Mouse (Mus musculus): ENCODE results near the gene Slc7a11. TPM values are rescaled to one million over a fixed set of nuclear protein-coding genes. Genes with fewer than 3 reads are reported as not detected.

The Slc7a11 gene
- polyA plus RNA-seq, 1 experiment from 2014 or later, result 3.1 TPM

DNA sequence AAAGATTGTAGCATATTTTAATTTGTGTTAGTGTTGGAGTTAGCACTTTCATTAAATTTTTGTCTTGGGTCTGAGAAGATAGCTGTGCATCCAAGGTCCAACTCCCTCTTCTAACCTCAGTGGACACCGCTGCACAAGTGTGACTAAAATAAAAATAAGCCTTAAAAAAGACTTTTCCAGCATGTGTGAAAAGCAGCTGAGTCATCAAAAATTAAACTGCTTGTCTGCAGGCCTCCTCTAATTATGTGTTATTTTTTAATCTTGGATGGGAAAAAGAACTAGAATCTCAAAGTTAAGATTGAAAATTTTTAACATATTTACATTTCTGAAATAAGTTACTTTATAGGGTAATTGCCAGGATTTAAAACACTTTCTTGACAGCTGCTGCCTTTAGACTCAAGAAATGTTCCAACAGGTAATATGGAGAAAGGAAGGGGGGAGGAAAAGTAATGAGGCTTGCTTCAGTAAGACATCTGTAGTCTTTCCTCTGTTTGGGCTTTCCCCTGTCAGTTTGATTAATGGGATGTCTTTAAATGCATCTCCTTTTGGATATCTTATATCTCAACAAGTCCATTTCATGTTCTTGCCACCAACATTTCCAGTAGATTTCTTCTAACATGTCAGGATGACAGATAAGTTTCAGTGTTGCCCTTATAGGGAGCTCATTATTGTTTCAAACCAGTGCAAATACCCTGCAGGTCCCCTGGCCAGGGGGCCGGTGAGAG lies 218.9 kb downstream of the Slc7a11 start:
- Histone ChIP-seq H3K9me3 (no peaks in the 10 kb centered on the region), H3K4me3 (no peak overlapping the region), H3K36me3 (no peaks in the 10 kb centered on the region), H3K27ac (replicated peaks) (no peak overlapping the region), H3K4me2 (no peak overlapping the region), H3K27me3 (no peaks in the 10 kb centered on the region), H3K9ac (no peak overlapping the region), H3K4me1 (replicated peaks) (no peaks in the 10 kb centered on the region)
- ATAC-seq (ENCODE audit: low FRiP score, low read depth), result no peak
- WGBS, result 86% methylated on average over 2 of the region's 2 CpGs

DNA sequence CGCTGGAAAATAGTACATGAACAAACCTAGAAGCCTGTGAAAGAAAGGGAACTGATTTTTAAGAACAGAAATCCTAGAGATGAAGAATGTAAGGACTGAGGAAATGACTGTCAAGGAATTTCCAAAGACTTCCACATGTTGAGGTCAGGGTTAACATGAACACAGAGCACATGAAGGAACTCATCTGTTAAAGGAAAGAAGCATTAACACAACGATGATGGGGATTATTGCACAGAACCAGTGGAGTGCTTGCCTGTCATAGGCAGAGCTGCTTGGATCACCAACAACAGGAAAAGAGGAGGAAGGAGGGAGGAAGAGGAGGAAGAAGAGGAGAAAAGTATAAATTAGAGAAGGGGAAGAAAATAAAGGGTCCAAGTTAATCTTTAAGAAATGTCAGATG lies 223.0 kb downstream of the Slc7a11 start:
- Histone ChIP-seq H3K27ac (replicated peaks) (no peak overlapping the region), H3K4me2 (no peak overlapping the region), H3K4me1 (replicated peaks) (no peaks in the 10 kb centered on the region), H3K9me3 (no peaks in the 10 kb centered on the region), H3K36me3 (no peaks in the 10 kb centered on the region), H3K4me3 (no peak overlapping the region), H3K9ac (no peak overlapping the region), H3K27me3 (no peaks in the 10 kb centered on the region)
- 80% methylated on average over 2 of the region's 2 CpGs for WGBS
- ATAC-seq (ENCODE audit: low FRiP score, low read depth), result no peak

DNA sequence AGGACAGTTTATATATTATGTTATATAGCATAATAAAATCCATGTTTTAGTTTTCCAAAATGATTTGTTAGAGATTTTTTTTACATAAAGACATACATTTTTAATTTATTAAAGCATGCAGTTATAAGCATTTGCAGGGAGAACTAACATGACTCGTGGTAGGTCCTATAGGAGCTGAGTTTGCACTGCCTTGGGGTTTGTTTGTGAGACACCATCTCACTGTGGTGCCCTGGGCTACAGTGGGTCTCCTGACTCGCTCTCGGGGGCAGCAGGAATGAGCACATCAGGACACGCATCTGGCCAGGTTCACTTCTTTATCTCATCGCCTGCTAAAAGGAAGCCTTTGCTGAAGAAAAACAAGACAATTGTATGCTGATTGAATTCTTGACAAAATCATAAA lies 257.0 kb downstream of the Slc7a11 start:
- no peaks in the 10 kb centered on the region for H3K9me3 ChIP-seq
- no peak overlapping the region for H3K9ac ChIP-seq
- no peak overlapping the region for H3K4me3 ChIP-seq
- H3K27ac ChIP-seq (replicated peaks), result no peak overlapping the region
- no peaks in the 10 kb centered on the region for H3K36me3 ChIP-seq
- no peak overlapping the region for H3K4me2 ChIP-seq
- WGBS, result 87% methylated on average over 5 of the region's 5 CpGs
- no peaks in the 10 kb centered on the region for H3K4me1 ChIP-seq (replicated peaks)
- ATAC-seq (ENCODE audit: low FRiP score, low read depth), result no peak
- H3K27me3 ChIP-seq, result no peaks in the 10 kb centered on the region

DNA sequence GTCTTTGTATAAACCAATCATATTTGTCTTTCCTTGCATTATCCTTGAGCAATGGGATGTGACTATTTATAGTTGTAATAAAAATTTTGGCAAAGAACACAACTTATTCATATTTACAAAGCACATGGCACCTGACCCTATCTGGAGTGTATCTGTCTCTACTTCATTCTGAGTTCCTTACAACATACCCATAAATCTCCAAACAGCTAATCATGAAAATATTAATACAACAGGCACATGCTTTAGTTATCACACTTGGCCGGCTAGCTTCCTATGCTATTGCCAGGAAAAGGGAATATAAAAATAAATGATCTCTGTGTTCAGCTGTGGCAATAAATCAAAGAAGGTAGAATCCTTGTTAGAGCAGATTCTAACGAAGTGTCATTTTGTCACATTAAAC lies 257.5 kb downstream of the Slc7a11 start:
- ATAC-seq (ENCODE audit: low FRiP score, low read depth), result no peak
- Histone ChIP-seq H3K27ac (replicated peaks) (no peak overlapping the region), H3K27me3 (no peaks in the 10 kb centered on the region), H3K36me3 (no peaks in the 10 kb centered on the region), H3K4me2 (no peak overlapping the region), H3K9ac (no peak overlapping the region), H3K4me1 (replicated peaks) (no peaks in the 10 kb centered on the region), H3K4me3 (no peak overlapping the region), H3K9me3 (no peaks in the 10 kb centered on the region)
- WGBS, result 75% methylated on average over 2 of the region's 2 CpGs

DNA sequence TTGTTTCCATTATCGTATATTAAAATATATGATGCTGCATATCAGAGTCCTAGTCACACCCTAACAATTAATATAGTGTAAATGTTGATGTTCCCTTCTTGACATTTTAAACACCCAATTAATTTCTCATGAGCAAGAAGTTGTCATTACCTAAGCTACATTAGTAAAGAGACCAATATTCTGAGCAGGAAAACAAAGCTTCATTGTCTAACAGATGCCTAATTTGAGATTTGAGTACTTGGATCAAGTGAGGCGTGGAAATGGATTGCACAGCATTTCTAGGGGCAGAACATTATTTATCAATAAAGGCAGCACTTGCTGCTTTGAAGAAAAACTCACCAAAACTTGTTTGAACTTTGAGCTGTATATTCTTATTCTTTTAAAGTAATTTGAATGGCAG lies 282.7 kb downstream of the Slc7a11 start:
- ATAC-seq (ENCODE audit: low FRiP score, low read depth), result no peak
- Histone ChIP-seq H3K4me2 (no peak overlapping the region), H3K4me1 (replicated peaks) (no peaks in the 10 kb centered on the region), H3K9ac (no peak overlapping the region), H3K27ac (replicated peaks) (no peak overlapping the region), H3K4me3 (no peak overlapping the region), H3K27me3 (no peaks in the 10 kb centered on the region), H3K36me3 (no peaks in the 10 kb centered on the region), H3K9me3 (no peaks in the 10 kb centered on the region)
- 84% methylated on average over 2 of the region's 2 CpGs for WGBS

DNA sequence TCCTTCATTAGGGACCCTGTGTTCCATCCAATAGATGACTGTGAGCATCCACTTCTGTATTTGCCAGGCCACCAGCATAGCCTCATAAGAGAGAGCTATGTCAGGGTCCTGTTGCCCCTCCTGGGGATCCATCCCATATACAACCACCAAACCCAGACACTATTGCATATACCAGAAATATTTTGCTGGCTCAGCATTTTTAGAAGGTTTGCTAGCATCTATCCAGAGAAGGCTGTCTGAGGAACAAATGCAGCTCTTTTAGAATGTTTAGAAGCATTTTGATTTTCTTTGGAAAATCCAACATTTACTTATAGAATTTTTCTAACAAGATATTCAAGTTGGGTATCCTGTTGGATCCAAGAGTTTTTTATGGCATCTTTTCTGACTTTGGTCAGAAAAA lies 299.3 kb downstream of the Slc7a11 start:
- Histone ChIP-seq H3K4me2 (no peak overlapping the region), H3K4me1 (replicated peaks) (no peaks in the 10 kb centered on the region), H3K9me3 (no peaks in the 10 kb centered on the region), H3K27ac (replicated peaks) (no peak overlapping the region), H3K4me3 (no peak overlapping the region), H3K9ac (no peak overlapping the region), H3K36me3 (no peaks in the 10 kb centered on the region), H3K27me3 (no peaks in the 10 kb centered on the region)
- no peak for ATAC-seq (ENCODE audit: low FRiP score, low read depth)

DNA sequence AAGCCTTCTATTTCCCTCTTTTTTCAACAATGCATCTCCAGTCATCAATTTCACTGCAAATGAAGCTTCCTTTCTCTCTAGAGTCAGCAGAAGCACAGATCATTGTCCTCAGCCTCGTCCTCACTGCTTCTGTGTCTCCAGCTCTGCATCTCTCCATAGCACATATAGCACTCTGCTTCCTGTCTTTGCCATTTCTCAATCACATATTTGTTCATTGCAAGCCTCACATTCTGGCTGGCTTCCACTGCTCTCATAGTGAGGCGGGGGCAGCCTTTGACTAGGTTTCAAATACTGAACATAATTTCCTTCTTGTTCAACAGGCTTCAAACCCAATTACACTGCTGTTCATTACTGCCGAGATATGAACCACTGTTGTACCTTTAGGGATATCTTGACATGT lies 305.1 kb downstream of the Slc7a11 start:
- 71% methylated on average over 3 of the region's 3 CpGs for WGBS
- Histone ChIP-seq H3K27ac (replicated peaks) (no peak overlapping the region), H3K27me3 (no peaks in the 10 kb centered on the region), H3K9ac (no peak overlapping the region), H3K36me3 (no peaks in the 10 kb centered on the region), H3K4me3 (no peak overlapping the region), H3K4me2 (no peak overlapping the region), H3K9me3 (no peaks in the 10 kb centered on the region), H3K4me1 (replicated peaks) (no peaks in the 10 kb centered on the region)
- ATAC-seq (ENCODE audit: low FRiP score, low read depth), result no peak

DNA sequence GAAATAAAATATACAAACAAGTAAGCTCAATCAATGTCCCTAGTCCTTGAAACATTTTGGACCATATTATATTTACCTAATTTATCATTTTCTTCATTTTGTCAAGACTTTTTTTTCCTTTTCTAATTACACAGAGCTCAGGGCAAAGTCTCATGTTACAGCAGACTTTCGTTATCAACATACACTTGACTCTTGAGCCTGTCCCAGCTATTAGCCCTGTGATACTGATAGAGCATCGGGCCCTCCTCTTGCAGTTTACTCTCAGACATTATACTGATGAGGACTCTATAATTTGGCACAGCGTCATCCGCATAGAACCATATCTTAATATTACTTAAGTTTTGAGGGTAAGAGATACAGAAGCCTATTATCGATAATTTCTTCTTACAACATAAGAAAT lies 311.2 kb downstream of the Slc7a11 start:
- ATAC-seq (ENCODE audit: low FRiP score, low read depth), result no peak
- H3K36me3 ChIP-seq, result no peaks in the 10 kb centered on the region
- H3K27me3 ChIP-seq, result no peaks in the 10 kb centered on the region
- no peaks in the 10 kb centered on the region for H3K4me1 ChIP-seq (replicated peaks)
- 91% methylated on average over 5 of the region's 5 CpGs for WGBS
- no peaks in the 10 kb centered on the region for H3K9me3 ChIP-seq
- H3K4me3 ChIP-seq, result no peak overlapping the region
- H3K27ac ChIP-seq (replicated peaks), result no peak overlapping the region
- H3K9ac ChIP-seq, result no peak overlapping the region
- H3K4me2 ChIP-seq, result no peak overlapping the region

DNA sequence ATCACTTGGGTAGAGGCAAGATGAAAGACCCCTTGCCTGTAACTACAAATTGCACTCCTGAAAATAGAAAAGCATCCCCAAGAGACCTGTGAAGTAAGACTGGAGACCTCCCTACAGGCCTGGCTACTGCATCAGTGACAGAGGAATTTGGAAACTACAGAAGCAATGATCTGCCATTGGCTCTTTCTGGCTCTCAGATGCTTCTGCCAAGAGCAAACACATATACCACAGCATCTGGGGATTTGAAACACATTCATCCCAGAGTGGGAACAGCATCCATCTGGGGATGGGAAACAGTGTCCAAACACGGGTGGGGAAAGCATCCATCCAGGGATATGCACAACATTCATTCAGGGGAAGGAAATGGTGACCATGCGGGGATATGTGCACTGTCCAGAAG lies 313.1 kb downstream of the Slc7a11 start:
- no peak for ATAC-seq (ENCODE audit: low FRiP score, low read depth)
- Histone ChIP-seq H3K4me3 (no peak overlapping the region), H3K27me3 (no peaks in the 10 kb centered on the region), H3K4me1 (replicated peaks) (no peaks in the 10 kb centered on the region), H3K27ac (replicated peaks) (no peak overlapping the region), H3K36me3 (no peaks in the 10 kb centered on the region), H3K9ac (no peak overlapping the region), H3K4me2 (no peak overlapping the region), H3K9me3 (no peaks in the 10 kb centered on the region)
- WGBS, result 89% methylated on average over 2 of the region's 2 CpGs

DNA sequence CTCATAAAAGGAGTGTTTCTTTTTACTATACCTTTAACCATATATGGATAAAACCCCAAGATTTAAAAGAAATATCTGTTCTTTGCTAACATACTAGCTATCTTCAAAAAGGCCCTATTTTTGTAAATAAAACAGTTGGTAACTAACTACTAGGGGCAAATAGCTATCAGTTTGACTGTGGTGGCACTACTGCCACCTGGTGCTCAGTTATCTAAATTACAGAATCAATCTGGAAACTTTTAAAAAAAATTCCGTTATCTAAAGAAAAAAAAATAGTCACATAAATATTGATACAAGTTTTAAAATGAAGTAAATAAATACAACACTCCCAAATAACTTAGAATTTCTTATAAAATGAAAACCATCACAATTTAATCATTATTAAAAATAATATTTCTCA lies 322.4 kb downstream of the Slc7a11 start:
- 67% methylated on average over 1 of the region's 1 CpGs for WGBS
- ATAC-seq (ENCODE audit: low FRiP score, low read depth), result no peak
- H3K27me3 ChIP-seq, result no peaks in the 10 kb centered on the region

DNA sequence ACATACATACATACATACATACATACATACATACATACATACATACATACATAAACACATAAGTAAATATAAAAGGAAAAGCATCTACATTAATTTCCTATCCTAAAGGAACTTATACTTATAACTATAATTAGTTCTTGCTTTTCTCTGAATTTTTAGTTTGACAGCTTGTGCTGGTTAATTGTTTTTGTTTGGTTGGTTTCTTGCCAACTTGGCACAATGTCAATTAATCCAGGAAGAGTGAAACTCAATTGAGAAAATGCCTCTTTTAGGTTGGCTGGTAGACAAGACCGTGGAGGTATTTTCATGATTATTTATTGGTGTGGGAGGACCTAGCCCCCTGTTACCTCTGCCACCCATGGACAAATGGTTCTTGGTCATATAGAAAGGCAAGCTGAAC lies 327.1 kb downstream of the Slc7a11 start:
- Histone ChIP-seq H3K4me3 (no peak overlapping the region), H3K27ac (replicated peaks) (no peak overlapping the region), H3K9me3 (no peaks in the 10 kb centered on the region), H3K27me3 (no peaks in the 10 kb centered on the region), H3K36me3 (no peaks in the 10 kb centered on the region), H3K9ac (no peak overlapping the region), H3K4me1 (replicated peaks) (no peaks in the 10 kb centered on the region), H3K4me2 (no peak overlapping the region)
- ATAC-seq (ENCODE audit: low FRiP score, low read depth), result no peak
- 43% methylated on average over 1 of the region's 1 CpGs for WGBS

More for the DNA sequence above, 322.4 kb downstream of the Slc7a11 start:
- H3K27ac ChIP-seq (replicated peaks), result no peak overlapping the region
- no peak overlapping the region for H3K4me2 ChIP-seq
- H3K9me3 ChIP-seq, result no peaks in the 10 kb centered on the region
- no peak overlapping the region for H3K4me3 ChIP-seq
- no peaks in the 10 kb centered on the region for H3K36me3 ChIP-seq
- no peaks in the 10 kb centered on the region for H3K4me1 ChIP-seq (replicated peaks)
- H3K9ac ChIP-seq, result no peak overlapping the region

DNA sequence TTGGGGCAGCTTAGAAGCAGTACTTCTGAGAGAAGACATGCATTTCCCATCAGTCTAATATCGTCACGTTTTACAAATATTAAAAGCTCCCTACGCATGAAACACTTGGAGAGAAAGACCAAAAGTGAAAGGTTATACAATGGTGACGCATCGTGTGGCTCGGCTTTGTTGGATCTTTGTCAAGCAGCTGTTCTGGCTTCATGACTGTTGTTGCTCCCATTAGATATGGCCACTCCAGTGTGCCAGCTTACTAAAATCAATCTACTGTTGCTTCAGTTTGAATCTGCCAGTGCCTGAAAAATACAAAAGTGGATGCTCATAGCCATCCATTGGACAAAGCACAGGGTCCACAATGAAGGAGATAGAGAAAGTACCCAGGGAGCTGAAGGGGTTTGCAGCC lies 337.9 kb downstream of the Slc7a11 start:
- Histone ChIP-seq H3K4me3 (no peak overlapping the region), H3K4me2 (no peak overlapping the region), H3K36me3 (no peaks in the 10 kb centered on the region), H3K9me3 (no peaks in the 10 kb centered on the region), H3K27me3 (no peaks in the 10 kb centered on the region), H3K9ac (no peak overlapping the region), H3K27ac (replicated peaks) (no peak overlapping the region), H3K4me1 (replicated peaks) (no peaks in the 10 kb centered on the region)
- ATAC-seq (ENCODE audit: low FRiP score, low read depth), result no peak
- 91% methylated on average over 6 of the region's 6 CpGs for WGBS

DNA sequence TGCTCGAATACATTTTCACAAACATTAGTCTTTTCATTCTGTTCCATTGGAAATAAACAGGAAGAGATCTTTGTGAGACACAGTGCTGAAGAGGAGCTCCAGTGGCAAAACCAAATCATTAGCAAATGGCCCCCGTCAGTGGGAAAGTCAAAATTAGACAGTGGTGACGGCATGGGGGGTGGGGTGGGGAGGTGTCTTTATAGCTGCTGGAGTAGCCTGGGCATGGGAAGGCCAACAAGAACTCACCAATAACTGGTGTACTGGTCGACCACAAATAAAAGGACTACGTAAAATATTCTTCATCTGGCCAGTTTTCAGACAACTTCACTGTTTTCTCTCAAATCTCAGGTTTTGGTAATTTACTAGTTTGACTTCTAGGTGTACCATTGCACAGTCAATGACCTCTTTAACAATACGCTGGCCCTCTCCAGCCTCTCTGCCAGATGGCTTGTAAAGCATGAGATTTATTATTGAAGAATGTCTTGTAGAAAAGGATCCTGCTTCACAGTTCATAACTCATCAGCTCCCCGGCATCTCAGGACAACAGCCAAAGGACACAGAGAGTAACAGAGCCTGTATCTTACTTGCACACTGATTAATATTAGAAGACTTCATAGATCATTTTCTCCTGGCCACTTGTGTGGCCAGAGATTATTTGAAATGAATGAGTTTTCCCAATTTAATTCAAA lies 348.9 kb downstream of the Slc7a11 start:
- H3K9me3 ChIP-seq, result no peaks in the 10 kb centered on the region
- WGBS, result 90% methylated on average over 7 of the region's 7 CpGs
- H3K36me3 ChIP-seq, result no peaks in the 10 kb centered on the region
- ATAC-seq (ENCODE audit: low FRiP score, low read depth), result no peak
- H3K9ac ChIP-seq, result no peak overlapping the region
- no peaks in the 10 kb centered on the region for H3K4me1 ChIP-seq (replicated peaks)
- no peak overlapping the region for H3K4me3 ChIP-seq
- no peak overlapping the region for H3K4me2 ChIP-seq
- no peak overlapping the region for H3K27ac ChIP-seq (replicated peaks)
- H3K27me3 ChIP-seq, result no peaks in the 10 kb centered on the region
